Mouse (Mus musculus): ENCODE measurements around the gene Rnf215. TPM values are rescaled to one million over a fixed set of nuclear protein-coding genes. Genes with fewer than 3 reads are reported as not detected.

Gene Rnf215
- 22.0 and 25.8 TPM in 2 replicates for polyA plus RNA-seq (2016; fragmentation: Nextera tagmentation; extraction: Ambion mirVana)

DNA sequence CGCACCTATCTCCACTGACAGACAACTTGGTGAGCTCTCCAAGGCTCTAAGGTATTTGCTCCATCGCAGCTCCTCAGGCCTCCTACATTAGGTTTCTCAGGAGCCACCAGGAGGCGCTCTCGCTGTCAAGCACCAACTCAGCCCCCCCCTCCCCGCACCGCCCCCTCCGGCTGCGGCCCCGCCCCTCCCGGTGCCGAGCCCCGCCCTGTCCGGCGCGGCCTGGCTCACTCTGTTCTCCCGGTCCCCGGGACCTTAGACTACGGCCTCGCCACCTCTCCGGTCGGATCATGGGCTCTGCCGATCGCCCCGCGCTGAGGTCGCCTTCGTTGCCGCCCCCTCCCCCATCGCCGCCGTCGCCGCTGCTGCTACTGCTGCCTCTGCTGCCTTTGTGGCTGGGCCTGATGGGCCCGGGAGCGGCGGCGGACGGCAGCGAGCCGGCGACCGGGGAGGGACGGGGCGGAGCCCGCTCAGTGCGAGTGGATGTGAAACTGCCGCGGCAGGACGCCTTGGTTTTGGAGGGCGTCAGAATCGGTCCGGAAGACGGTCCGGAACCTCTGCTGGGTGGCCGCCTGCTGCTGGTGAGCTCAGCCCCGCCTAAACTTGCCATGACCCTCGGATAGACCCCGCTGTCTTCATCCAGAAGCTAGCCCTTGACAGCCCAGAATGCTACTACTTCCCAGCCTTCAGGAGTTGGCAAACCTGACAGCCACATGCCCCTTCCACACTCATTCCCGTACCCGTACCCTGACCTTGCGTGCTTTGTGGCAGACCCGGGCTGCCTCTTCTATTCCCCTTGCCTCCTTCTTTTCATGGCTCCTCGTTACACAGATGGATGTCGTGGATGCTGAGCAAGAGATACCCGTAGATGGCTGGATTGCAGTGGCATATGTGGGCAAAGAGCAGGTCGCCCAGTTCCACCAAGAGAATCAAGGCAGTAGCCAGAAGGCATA is at the start of gene Rnf215:
TSS of gene Rnf215 (plus strand) at position 217 of the 950 bp plus-strand sequence.
- 2% methylated on average over 66 of the region's 66 CpGs for WGBS
- peak; percentile 92 for DNase-seq (ENCODE audit: low spot score)
- H3K27me3 ChIP-seq (ENCODE audit: insufficient read depth, poor library complexity, severe bottlenecking): no peaks in the 10 kb centered on the region

GRCm38 (mm10) chr11:4086246-4086645 is 48.8 kb upstream of the Rnf215 start:
- DNase-seq (ENCODE audit: low spot score): no peak
- Histone ChIP-seq H3K36me3 (peaks cover 7% of the 10 kb centered on the region), H3K9me3 (0 out of 2 replicates have a peak, but pooled peaks cover 3% of the 10 kb centered on the region), H3K4me3 (no peak overlapping the region), H3K4me1 (replicated peaks) (no peaks in the 10 kb centered on the region), H3K27ac (no peak overlapping the region), H3K27me3 (ENCODE audit: insufficient read depth, poor library complexity, severe bottlenecking) (no peaks in the 10 kb centered on the region)
- 61% methylated on average over 1 of the region's 1 CpGs for WGBS

More for the DNA sequence above, at the start of gene Rnf215:
- no peaks in the 10 kb centered on the region for H3K9me3 ChIP-seq
- peak within 1 kb of the TSS; percentile 98 for H3K27ac ChIP-seq
- H3K36me3 ChIP-seq: peaks cover 36% of the 10 kb centered on the region
- peaks cover 42% of the 10 kb centered on the region for H3K4me1 ChIP-seq (replicated peaks)
- peak within 1 kb of the TSS; percentile 92 for H3K4me3 ChIP-seq

DNA sequence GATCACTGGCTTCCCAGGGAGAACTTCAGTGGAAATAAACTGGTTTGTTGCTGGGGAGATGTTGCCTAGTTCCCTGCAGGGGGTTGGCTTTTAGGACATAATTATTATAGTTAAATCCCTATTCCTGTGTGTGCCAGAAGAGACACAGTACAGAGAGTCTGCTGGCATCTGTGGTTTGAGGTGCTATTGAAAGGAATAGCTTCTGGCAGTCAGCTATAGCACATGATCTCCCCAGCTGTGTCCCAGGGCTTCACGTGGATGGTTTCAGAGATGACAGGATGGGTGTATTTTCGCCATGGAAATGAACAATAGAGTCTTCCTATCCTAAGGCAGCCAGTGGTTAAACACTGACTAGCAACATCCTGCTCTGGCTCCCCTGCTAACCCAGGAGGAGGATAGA is 47.7 kb upstream of the Rnf215 start:
- no peaks in the 10 kb centered on the region for H3K27me3 ChIP-seq (ENCODE audit: insufficient read depth, poor library complexity, severe bottlenecking)
- H3K36me3 ChIP-seq: peaks cover 17% of the 10 kb centered on the region
- no peaks in the 10 kb centered on the region for H3K4me1 ChIP-seq (replicated peaks)
- WGBS: 73% methylated on average over 2 of the region's 2 CpGs
- no peak for DNase-seq (ENCODE audit: low spot score)
- no peak overlapping the region for H3K4me3 ChIP-seq
- no peak overlapping the region for H3K27ac ChIP-seq
- H3K9me3 ChIP-seq: 0 out of 2 replicates have a peak, but pooled peaks cover 3% of the 10 kb centered on the region

DNA sequence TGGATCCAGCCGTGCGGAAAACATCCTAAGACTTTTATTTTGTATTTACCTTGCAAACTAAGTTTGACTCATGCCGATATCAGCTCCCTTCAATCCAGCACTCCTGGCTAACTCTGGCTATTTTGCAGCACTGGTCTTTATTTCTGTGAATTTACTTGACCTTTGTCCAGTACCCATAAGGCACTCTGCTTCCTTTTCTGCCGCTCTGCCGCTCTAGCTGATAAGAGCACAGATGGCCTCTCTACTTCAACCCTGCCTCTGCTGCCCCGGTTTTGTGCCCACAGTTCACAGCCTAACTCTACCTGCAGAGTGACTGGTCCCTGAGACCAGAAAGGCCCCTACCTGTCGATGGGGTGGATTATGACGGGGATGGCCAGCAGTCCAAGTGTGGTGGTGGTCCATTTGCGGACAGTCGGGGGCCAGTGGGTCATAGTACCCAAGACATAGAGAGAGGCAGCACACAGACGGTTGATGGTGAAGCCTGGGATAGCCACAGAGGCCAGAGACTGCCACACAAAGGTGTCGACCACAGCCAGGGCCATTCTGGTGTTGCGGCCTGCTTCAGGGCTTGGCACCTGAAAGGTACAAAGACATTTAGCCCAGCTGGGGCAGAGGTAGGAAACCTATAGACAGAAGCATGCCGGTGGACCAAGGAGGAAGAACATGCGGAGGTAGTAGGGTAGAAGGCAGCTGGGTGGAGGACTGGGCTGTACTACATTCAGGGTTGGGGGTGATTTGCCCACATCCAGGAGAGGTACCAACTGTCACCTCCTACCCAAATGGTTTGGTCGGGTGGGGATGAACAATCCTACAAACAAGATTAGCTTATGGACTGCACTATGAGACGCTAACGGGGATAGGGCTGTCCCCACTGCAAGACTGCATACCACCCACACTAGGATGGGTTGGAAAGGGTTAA is 41.3 kb upstream of the Rnf215 start:
- Histone ChIP-seq H3K9me3 (no peaks in the 10 kb centered on the region), H3K36me3 (peaks cover 28% of the 10 kb centered on the region), H3K4me3 (peak overlapping the region; percentile 70), H3K27me3 (ENCODE audit: insufficient read depth, poor library complexity, severe bottlenecking) (no peaks in the 10 kb centered on the region), H3K4me1 (replicated peaks) (peaks cover 35% of the 10 kb centered on the region), H3K27ac (no peak overlapping the region; the same call in 1 of the 2 replicates)
- DNase-seq (ENCODE audit: low spot score): no peak
- WGBS: 89% methylated on average over 18 of the region's 18 CpGs

GRCm38 (mm10) chr11:4094378-4095170 is 40.4 kb upstream of the Rnf215 start:
- H3K4me1 ChIP-seq (replicated peaks): peaks cover 35% of the 10 kb centered on the region
- peak overlapping the region; percentile 94 for H3K27ac ChIP-seq
- H3K36me3 ChIP-seq: peaks cover 28% of the 10 kb centered on the region
- H3K9me3 ChIP-seq: no peaks in the 10 kb centered on the region
- H3K27me3 ChIP-seq (ENCODE audit: insufficient read depth, poor library complexity, severe bottlenecking): no peaks in the 10 kb centered on the region
- peak; percentile 67 for DNase-seq (ENCODE audit: low spot score)
- H3K4me3 ChIP-seq: peak overlapping the region; percentile 70
- WGBS: 5% methylated on average over 24 of the region's 24 CpGs

DNA sequence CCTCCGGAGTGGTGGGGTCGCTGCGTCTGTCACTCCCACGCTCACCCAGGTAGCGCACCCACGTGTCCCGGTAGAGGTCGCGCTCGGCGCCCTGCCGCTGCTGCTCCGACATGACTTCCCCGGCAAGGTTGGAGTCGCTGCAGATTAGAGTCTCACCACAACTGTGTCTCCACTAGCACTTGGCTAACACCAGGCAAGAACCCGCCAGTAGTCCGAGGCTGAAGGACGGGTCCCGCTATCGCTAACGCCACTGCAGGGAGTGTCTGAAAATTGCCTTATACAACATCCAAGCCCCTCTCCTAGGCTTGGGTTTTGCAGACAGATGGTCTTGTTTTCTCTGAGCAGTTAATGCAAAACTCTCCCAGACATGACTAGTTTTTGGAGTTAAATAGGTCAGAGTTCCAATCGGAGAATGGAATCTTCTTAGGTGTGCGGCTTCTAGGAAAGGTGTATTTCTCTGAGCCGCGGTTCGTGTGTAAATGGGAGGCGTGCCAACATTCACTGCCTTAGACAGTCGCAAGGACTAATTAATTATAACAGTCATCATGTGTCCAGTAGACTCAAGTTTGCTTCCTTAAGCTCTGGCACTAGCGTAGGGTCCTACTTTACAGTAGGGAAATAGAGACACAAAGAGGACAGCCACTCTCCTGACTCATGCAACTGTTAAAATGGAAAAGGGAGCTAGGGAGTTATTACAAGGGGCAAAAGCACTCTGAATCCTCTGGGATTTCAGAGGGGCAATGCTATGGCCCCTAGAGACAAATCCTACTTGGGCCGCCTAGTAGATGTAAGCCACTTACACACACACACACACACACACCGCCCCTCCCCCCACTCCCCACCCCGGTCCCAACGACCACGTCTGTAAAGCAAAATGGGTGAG is 39.6 kb upstream of the Rnf215 start, which contains the start of gene Mtfp1:
TSS of gene Mtfp1 (minus strand) at position 275 of the 883 bp plus-strand sequence.
- H3K27ac ChIP-seq: peak within 1 kb of the TSS; percentile 94
- H3K9me3 ChIP-seq: no peaks in the 10 kb centered on the region
- 8% methylated on average over 34 of the region's 34 CpGs for WGBS
- no peaks in the 10 kb centered on the region for H3K27me3 ChIP-seq (ENCODE audit: insufficient read depth, poor library complexity, severe bottlenecking)
- peaks cover 28% of the 10 kb centered on the region for H3K36me3 ChIP-seq
- H3K4me3 ChIP-seq: peak within 1 kb of the TSS; percentile 70
- H3K4me1 ChIP-seq (replicated peaks): peaks cover 35% of the 10 kb centered on the region
- peak; percentile 60 for DNase-seq (ENCODE audit: low spot score)

GRCm38 (mm10) chr11:4096054-4096984 is 38.7 kb upstream of the Rnf215 start:
- Histone ChIP-seq H3K36me3 (peaks cover 20% of the 10 kb centered on the region), H3K4me1 (replicated peaks) (peaks cover 35% of the 10 kb centered on the region), H3K9me3 (no peaks in the 10 kb centered on the region), H3K27me3 (ENCODE audit: insufficient read depth, poor library complexity, severe bottlenecking) (no peaks in the 10 kb centered on the region), H3K4me3 (peak overlapping the region; percentile 70), H3K27ac (peak overlapping the region; percentile 94)
- DNase-seq (ENCODE audit: low spot score): peak; percentile 98
- WGBS: 3% methylated on average over 45 of the region's 45 CpGs

DNA sequence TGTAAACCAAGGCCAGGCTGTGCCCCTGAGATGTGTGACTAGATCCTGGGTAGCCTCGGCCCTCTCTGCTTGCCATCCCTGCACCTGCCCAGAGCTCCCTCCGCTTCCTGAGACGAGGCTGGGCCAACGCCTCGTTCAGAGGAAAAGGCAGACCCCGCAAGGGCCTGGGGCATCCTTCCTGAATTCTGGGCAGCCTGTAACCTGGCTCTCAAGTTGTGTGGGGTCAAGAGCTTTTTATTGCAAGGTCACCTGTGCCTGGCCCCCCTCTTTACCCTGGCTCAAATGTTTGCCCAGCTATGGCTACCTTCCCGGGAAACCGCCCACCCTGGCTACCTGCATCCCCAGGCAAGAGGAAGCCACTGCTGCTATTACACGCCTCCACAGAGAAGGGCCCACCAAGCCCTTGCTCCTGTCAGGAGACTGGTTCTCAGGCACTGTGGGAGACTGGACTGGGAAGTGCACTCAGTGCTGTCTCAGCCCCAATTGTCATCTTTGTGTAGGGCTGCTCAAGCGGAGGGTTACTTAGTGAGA is 37.8 kb upstream of the Rnf215 start:
- Histone ChIP-seq H3K4me1 (replicated peaks) (peaks cover 35% of the 10 kb centered on the region), H3K27me3 (ENCODE audit: insufficient read depth, poor library complexity, severe bottlenecking) (no peaks in the 10 kb centered on the region)

GRCm38 (mm10) chr11:4098120-4098519 is 36.9 kb upstream of the Rnf215 start:
- H3K9me3 ChIP-seq: no peaks in the 10 kb centered on the region

More for the DNA sequence above, 37.8 kb upstream of the Rnf215 start:
- Histone ChIP-seq H3K36me3 (peaks cover 11% of the 10 kb centered on the region; the same call in 1 of the 2 replicates), H3K27ac (peak overlapping the region; percentile 94), H3K4me3 (peak overlapping the region; percentile 70), H3K9me3 (no peaks in the 10 kb centered on the region)
- DNase-seq (ENCODE audit: low spot score): no peak
- 33% methylated on average over 10 of the region's 10 CpGs for WGBS

GRCm38 (mm10) chr11:4098816-4099215 is 36.2 kb upstream of the Rnf215 start:
- Histone ChIP-seq H3K27ac (no peak overlapping the region), H3K4me1 (replicated peaks) (peaks cover 34% of the 10 kb centered on the region), H3K4me3 (no peak overlapping the region), H3K36me3 (no peaks in the 10 kb centered on the region), H3K9me3 (no peaks in the 10 kb centered on the region), H3K27me3 (ENCODE audit: insufficient read depth, poor library complexity, severe bottlenecking) (no peaks in the 10 kb centered on the region)
- 76% methylated on average over 7 of the region's 7 CpGs for WGBS
- no peak for DNase-seq (ENCODE audit: low spot score)

More at GRCm38 (mm10) chr11:4098120-4098519, 36.9 kb upstream of the Rnf215 start:
- H3K27me3 ChIP-seq (ENCODE audit: insufficient read depth, poor library complexity, severe bottlenecking): no peaks in the 10 kb centered on the region
- no peak for DNase-seq (ENCODE audit: low spot score)
- WGBS: 70% methylated on average over 8 of the region's 8 CpGs
- H3K4me1 ChIP-seq (replicated peaks): peaks cover 35% of the 10 kb centered on the region
- peaks cover 6% of the 10 kb centered on the region; the same call in 1 of the 2 replicates for H3K36me3 ChIP-seq
- H3K27ac ChIP-seq: no peak overlapping the region
- no peak overlapping the region for H3K4me3 ChIP-seq

Measured in hindbrain, embryonic 10.5 days (tissue).